Mouse (Mus musculus): ENCODE measurements around the gene Dtnb. TPM values are rescaled to one million over a fixed set of nuclear protein-coding genes. Genes with fewer than 3 reads are reported as not detected.

Dtnb gene
- total and polyA plus RNA-seq, 3 experiments: 0.38 to 13.1 TPM; not detected in 1

DNA sequence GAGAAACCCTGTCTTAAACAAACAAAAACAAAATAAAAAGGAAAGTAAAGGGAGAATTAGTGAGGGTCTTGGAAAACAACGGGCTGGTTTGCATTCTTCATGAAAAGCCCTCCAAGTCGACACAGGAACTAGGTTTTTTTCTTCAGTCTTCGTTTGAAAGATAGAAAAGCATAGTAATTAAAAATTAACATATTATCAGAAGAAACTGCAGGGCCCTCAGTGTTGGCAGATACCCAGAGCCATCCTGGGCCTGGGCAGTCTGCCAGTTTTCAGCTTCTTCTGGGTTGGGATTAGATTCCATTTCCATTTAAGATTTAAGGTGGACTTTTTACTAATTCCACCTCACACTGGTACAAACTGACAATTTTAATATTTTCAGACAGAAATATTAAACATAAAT is 151.6 kb downstream of the Dtnb start:
- no peak for DNase-seq (ENCODE audit: low spot score)
- Histone ChIP-seq H3K36me3 (replicated peaks) (no peaks in the 10 kb centered on the region), H3K9me3 (replicated peaks) (no peaks in the 10 kb centered on the region), H3K4me1 (ENCODE audit: insufficient read depth, low read depth, low read length) (no peaks in the 10 kb centered on the region), H3K27me3 (ENCODE audit: insufficient read depth, low read length) (no peaks in the 10 kb centered on the region), H3K4me3 (ENCODE audit: low read depth, low read length) (no peak overlapping the region)
- no peak for ATAC-seq (ENCODE audit: extremely low read depth, insufficient number of reproducible peaks, low FRiP score, poor library complexity, severe bottlenecking)
- no peak for TF ChIP-seq CTCF (IDR thresholded peaks at IDR 0.05; ENCODE audit: low read depth, low read length)
- no peak for TF ChIP-seq POLR2AphosphoS5 (IDR thresholded peaks at IDR 0.05; ENCODE audit: insufficient replicate concordance, low read depth, low read length)
- TF ChIP-seq GATA2 (IDR thresholded peaks at IDR 0.05; ENCODE audit: borderline replicate concordance, low read depth, low read length): no peak
- no peak for TF ChIP-seq GATA1 (IDR thresholded peaks at IDR 0.05; ENCODE audit: borderline replicate concordance, low read length)

GRCm38 (mm10) chr12:3724822-3725370 is 152.7 kb downstream of the Dtnb start:
- no peak for DNase-seq (ENCODE audit: low spot score)

GRCm38 (mm10) chr12:3729521-3730075 is 157.4 kb downstream of the Dtnb start:
- ATAC-seq (ENCODE audit: extremely low read depth, insufficient number of reproducible peaks, low FRiP score, poor library complexity, severe bottlenecking) (no peak), DNase-seq (ENCODE audit: low spot score) (no peak)
- no peak for TF ChIP-seq GATA2 (IDR thresholded peaks at IDR 0.05; ENCODE audit: borderline replicate concordance, low read depth, low read length)
- no peak for TF ChIP-seq CTCF (IDR thresholded peaks at IDR 0.05; ENCODE audit: low read depth, low read length)
- TF ChIP-seq TAL1 (conservative IDR thresholded peaks at IDR 0.05; ENCODE audit: low read depth, low read length): no peak
- no peak for TF ChIP-seq GATA1 (IDR thresholded peaks at IDR 0.05; ENCODE audit: borderline replicate concordance, low read length)
- TF ChIP-seq POLR2AphosphoS5 (IDR thresholded peaks at IDR 0.05; ENCODE audit: insufficient replicate concordance, low read depth, low read length): no peak

More at GRCm38 (mm10) chr12:3724822-3725370, 152.7 kb downstream of the Dtnb start:
- no peaks in the 10 kb centered on the region for H3K27me3 ChIP-seq (ENCODE audit: insufficient read depth, low read length)
- ATAC-seq (ENCODE audit: extremely low read depth, insufficient number of reproducible peaks, low FRiP score, poor library complexity, severe bottlenecking): no peak
- H3K4me3 ChIP-seq (ENCODE audit: low read depth, low read length): no peak overlapping the region
- H3K9me3 ChIP-seq (replicated peaks): no peaks in the 10 kb centered on the region
- no peaks in the 10 kb centered on the region for H3K4me1 ChIP-seq (ENCODE audit: insufficient read depth, low read depth, low read length)
- H3K36me3 ChIP-seq (replicated peaks): no peaks in the 10 kb centered on the region
- TF ChIP-seq TAL1 (conservative IDR thresholded peaks at IDR 0.05; ENCODE audit: low read depth, low read length) (no peak), POLR2AphosphoS5 (IDR thresholded peaks at IDR 0.05; ENCODE audit: insufficient replicate concordance, low read depth, low read length) (no peak), GATA1 (IDR thresholded peaks at IDR 0.05; ENCODE audit: borderline replicate concordance, low read length) (no peak)

GRCm38 (mm10) chr12:3732623-3733265 is 160.6 kb downstream of the Dtnb start:
- DNase-seq (ENCODE audit: low spot score) (no peak), ATAC-seq (ENCODE audit: extremely low read depth, insufficient number of reproducible peaks, low FRiP score, poor library complexity, severe bottlenecking) (no peak)
- H3K36me3 ChIP-seq (replicated peaks): no peaks in the 10 kb centered on the region
- no peaks in the 10 kb centered on the region for H3K27me3 ChIP-seq (ENCODE audit: insufficient read depth, low read length)
- TF ChIP-seq POLR2AphosphoS5 (IDR thresholded peaks at IDR 0.05; ENCODE audit: insufficient replicate concordance, low read depth, low read length) (no peak), TAL1 (conservative IDR thresholded peaks at IDR 0.05; ENCODE audit: low read depth, low read length) (no peak), CTCF (IDR thresholded peaks at IDR 0.05; ENCODE audit: low read depth, low read length) (no peak), GATA2 (IDR thresholded peaks at IDR 0.05; ENCODE audit: borderline replicate concordance, low read depth, low read length) (no peak), GATA1 (IDR thresholded peaks at IDR 0.05; ENCODE audit: borderline replicate concordance, low read length) (no peak)
- H3K9me3 ChIP-seq (replicated peaks): no peaks in the 10 kb centered on the region
- H3K4me3 ChIP-seq (ENCODE audit: low read depth, low read length): no peak overlapping the region
- no peaks in the 10 kb centered on the region for H3K4me1 ChIP-seq (ENCODE audit: insufficient read depth, low read depth, low read length)

More at GRCm38 (mm10) chr12:3729521-3730075, 157.4 kb downstream of the Dtnb start:
- Histone ChIP-seq H3K4me3 (ENCODE audit: low read depth, low read length) (no peak overlapping the region), H3K36me3 (replicated peaks) (no peaks in the 10 kb centered on the region), H3K27me3 (ENCODE audit: insufficient read depth, low read length) (no peaks in the 10 kb centered on the region), H3K9me3 (replicated peaks) (no peaks in the 10 kb centered on the region), H3K4me1 (ENCODE audit: insufficient read depth, low read depth, low read length) (no peaks in the 10 kb centered on the region)

GRCm38 (mm10) chr12:3733328-3733727 is 161.1 kb downstream of the Dtnb start:
- ATAC-seq (ENCODE audit: extremely low read depth, insufficient number of reproducible peaks, low FRiP score, poor library complexity, severe bottlenecking): no peak
- no peaks in the 10 kb centered on the region for H3K4me1 ChIP-seq (ENCODE audit: insufficient read depth, low read depth, low read length)
- no peak overlapping the region for H3K4me3 ChIP-seq (ENCODE audit: low read depth, low read length)
- H3K9me3 ChIP-seq (replicated peaks): no peaks in the 10 kb centered on the region
- TF ChIP-seq GATA2 (IDR thresholded peaks at IDR 0.05; ENCODE audit: borderline replicate concordance, low read depth, low read length) (no peak), TAL1 (conservative IDR thresholded peaks at IDR 0.05; ENCODE audit: low read depth, low read length) (no peak), GATA1 (IDR thresholded peaks at IDR 0.05; ENCODE audit: borderline replicate concordance, low read length) (no peak), POLR2AphosphoS5 (IDR thresholded peaks at IDR 0.05; ENCODE audit: insufficient replicate concordance, low read depth, low read length) (no peak), CTCF (IDR thresholded peaks at IDR 0.05; ENCODE audit: low read depth, low read length) (no peak)
- H3K36me3 ChIP-seq (replicated peaks): no peaks in the 10 kb centered on the region
- DNase-seq (ENCODE audit: low spot score): no peak
- H3K27me3 ChIP-seq (ENCODE audit: insufficient read depth, low read length): no peaks in the 10 kb centered on the region

GRCm38 (mm10) chr12:3737009-3737408 is 164.8 kb downstream of the Dtnb start:
- DNase-seq (ENCODE audit: low spot score) (no peak), ATAC-seq (ENCODE audit: extremely low read depth, insufficient number of reproducible peaks, low FRiP score, poor library complexity, severe bottlenecking) (no peak; the same call in 1 of the 2 replicates)
- Histone ChIP-seq H3K27me3 (ENCODE audit: insufficient read depth, low read length) (no peaks in the 10 kb centered on the region), H3K9me3 (replicated peaks) (no peaks in the 10 kb centered on the region), H3K4me3 (ENCODE audit: low read depth, low read length) (no peak overlapping the region), H3K4me1 (ENCODE audit: insufficient read depth, low read depth, low read length) (no peaks in the 10 kb centered on the region), H3K36me3 (replicated peaks) (no peaks in the 10 kb centered on the region)
- TF ChIP-seq POLR2AphosphoS5 (IDR thresholded peaks at IDR 0.05; ENCODE audit: insufficient replicate concordance, low read depth, low read length) (no peak), GATA1 (IDR thresholded peaks at IDR 0.05; ENCODE audit: borderline replicate concordance, low read length) (no peak), CTCF (IDR thresholded peaks at IDR 0.05; ENCODE audit: low read depth, low read length) (no peak), TAL1 (conservative IDR thresholded peaks at IDR 0.05; ENCODE audit: low read depth, low read length) (no peak), GATA2 (IDR thresholded peaks at IDR 0.05; ENCODE audit: borderline replicate concordance, low read depth, low read length) (no peak)
